Mouse (Mus musculus): Measurements from ENCODE around the gene Dedd.
"Not testable (repeated sequence)": the region's sequence is repeated elsewhere in the genome, so short reads cannot be mapped to it uniquely, and the experiment has no call there.

Dedd gene

DNA sequence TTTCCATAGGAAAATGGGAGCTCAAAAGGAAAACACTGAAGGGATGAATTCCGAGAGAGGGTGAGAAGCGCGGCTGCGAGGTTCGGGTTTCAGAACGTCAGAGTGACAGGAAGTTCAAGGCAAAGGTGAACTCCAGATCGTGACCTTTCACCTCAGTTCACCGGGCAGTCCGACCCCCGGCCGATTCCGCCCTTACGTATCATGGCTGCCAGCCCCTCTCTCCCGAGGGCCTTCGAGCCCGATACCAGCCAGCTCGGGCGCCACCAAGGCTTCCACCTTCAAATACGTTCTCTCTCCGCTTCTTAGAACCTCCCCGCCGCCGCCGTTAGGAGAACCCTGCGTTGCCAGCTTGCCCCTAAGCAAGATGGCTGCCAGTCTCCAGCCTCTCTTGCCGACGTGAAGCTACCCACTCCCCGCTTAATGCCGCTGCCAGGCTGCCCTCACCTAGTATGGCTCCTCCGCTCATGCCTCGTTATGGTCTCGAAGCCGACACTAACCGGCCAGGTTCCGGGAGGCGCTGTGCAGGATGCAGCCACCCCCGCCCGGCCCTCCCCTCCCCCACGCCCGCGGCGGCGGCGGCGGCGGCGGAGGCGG lies at the start of gene Dedd:
TSS of gene Dedd (plus strand) at position 307 of the 594 bp plus-strand sequence.
- peak; percentile 87 to 90 for DNase-seq

DNA sequence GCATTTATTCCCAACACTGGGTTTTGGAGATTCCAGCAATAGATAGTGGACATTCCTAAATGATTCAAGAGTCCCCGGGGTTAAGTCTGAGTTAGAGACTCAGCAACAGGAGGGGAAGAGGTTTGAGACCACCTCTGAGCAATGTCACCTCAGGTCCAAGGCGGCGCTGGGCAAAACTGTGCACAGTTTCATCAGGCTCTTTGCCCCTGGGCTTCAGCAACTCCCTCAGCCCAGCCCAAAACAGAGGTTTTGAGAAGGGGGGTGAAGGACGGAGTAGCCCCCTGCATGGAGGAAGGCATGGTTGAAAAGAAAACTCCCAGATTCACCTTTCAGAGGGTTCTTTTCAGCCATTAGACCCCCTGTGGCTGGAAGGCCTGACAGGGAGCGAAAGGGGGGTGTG lies 49.2 kb upstream of the Dedd start:
- peak in 1 of 2 experiments; percentile 5 for DNase-seq

DNA sequence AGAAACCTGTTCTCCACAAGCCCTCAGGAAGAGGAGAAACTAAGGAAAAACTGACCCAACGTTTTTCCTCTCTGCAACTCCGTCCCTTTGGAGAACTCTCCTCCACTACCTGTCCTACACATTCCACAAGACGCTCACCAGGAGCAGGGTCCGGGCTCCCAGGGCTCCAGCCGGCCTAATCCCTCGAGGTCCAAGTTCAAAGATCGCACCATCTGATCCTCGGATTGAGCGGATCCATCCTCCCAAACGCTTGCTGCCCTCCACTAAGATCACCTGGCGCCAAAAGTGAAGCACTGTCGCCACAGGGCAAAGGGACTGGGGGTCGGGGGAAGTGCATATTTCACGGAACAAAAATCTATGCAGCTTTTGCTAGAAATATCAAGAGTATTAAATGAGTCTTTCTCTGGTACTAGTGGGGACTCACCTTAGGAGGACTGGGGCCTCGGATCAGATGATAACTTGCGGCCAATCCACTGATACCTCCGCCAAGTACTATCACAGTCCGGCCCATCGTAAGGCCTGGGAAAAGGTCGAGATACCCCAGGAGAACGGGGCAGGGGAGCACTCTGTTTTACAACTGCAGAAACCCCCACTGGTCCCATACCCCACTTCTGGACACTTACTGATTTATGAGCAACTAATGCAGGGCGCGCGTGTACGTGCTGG lies 48.6 kb upstream of the Dedd start:
- peak in 1 of 2 experiments; percentile 8 for DNase-seq

DNA sequence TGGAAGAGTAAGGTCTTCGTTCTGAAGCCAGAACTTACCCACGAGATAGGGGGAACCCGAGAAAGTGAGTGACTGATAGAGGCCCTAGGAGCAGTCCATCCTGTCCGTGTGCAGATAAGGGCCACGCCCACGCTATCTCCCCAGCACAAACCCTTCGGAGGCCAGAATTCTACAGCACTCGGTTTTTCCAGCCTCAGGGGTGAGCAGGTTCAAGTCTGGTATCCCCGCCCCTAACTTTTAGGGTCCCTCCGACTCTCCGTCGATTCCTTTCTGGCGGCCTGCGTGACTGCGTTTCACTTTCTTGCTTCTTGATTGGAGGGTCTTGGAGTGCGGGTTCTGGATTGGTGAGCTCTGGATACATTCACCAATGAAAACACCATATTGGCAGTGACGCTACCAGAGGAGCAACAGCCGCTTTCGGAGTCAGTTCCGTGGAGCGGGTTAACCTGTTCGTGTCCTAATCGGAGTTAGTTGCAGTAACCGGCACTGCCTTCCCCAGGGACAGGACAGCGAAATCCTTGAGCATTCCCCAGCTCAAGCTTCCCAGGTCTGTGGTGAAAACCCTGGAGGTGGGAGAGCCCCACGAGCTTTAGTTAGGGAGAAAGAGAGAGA lies 47.9 kb upstream of the Dedd start, which contains the start of gene Ppox:
TSS of gene Ppox (minus strand) at position 271 of the 612 bp plus-strand sequence.
- DNase-seq, result peak; percentile 86 to 93

DNA sequence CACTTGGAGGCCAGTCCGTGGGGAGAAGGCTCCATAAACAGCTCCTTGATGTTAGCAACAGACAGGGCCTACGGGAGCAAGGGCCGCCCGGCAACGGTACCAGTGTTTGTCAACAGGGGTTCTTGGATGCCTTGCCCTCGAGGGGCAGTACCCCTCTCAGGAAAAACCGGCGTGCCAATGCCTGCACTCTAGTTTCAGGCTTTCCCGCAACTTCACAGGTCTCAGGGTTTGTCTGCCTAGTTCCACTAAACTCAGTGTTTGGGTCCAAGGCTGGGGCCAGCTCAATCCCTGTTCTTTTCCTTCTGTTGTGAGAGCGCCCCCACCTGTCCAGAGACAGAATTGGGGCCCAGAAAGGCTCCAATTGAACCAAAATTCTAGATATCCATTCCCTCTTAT lies 47.4 kb upstream of the Dedd start:
- DNase-seq, result peak; percentile 43 to 62

DNA sequence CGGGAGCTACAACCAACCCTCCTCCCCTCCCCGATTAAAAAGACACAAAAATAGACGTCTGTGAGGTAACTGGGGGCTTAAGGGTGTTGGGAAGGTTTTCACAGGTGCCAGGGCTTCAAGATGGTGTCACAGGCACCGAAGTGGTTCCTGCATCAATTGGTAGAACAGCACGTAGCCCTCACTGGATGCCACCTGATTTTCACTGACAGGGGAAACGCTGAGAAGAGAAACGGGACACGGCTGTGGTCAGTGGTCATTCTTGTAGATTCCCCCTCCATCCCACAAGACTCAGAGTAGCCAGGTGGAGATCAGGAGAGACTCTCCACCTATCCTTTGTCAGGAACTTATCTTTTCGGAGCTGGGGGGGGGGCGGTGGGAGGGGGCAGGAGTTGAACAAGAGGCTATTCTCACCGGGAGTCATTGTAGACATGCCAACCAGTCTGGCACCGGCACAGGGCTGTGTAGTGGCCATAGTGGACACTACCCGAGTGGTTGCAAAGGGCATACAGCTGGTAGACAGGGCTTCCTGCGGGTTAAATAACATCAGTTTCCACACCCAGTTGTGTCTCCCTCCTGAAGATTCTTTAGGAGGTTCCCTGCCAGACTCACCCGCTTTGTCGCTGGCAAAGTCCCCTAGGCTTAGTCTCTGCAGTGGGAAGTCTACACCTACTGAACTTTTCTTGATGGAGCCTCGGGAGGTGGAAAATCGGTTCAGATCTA lies 46.7 kb upstream of the Dedd start:
- no peak for DNase-seq

DNA sequence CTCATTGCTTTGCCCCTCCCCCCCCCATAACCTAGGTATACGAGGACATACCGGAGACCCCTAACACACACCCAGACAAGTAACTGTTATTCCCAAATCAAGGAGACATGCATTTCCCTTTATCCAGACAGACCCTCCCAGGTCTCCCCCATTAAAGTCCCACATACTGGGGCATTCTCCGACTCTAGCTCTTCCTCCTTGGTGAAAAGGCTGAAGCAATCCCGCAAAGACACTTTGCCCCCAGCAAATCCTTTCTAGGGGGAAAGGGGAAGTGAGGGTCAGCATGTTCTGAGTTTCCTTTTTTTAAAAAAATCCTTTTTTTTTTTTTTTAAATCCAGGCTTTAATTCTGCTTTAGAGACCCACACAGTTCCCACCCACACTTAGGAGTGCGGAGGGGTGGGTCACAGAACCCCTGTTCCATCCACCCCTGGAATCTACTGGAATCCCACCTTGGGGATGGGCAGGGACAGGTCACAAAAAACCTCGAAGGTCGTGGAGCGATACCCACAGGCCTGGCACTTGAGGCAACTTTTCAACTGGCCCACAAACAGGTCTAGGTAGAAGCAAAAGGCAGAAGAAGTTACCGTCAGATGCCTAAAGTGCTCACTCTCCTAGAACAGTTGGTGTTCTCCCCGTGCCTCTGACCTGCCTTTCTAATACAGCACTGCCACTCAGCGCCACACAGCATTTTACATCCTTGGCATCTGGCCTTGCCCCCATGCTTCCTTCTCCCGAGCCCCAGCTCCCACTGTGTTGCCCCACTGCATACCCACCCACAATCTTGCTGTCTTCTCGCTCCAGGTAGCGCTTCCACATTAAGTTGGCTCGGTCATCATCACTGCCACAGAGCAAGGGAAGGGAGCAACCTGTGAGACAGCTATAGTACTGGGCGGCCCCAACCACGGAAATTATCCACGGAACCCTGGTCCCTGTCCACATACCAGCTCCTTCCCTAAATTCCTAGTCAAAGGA lies 45.5 kb upstream of the Dedd start:
- no peak for DNase-seq

DNA sequence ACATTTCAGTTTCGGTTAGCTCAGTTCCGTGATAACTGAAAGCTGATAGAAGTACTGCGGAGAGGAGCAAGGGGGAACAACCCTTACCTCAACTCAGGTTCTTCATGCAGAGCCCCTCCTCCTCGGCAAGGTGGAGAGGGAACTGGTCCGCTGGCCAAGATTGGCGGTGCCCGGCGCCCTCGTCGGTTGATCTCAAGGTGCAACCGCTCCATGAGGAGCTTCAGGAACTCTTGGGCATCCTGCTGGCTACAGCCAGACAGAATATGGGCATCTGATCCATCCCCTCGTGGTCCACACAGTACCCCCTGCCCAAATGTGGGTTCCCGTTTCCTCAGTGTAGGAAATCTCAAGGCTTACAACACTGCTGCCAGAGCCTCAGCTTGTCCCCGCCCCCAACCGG lies 44.5 kb upstream of the Dedd start:
- DNase-seq, result no peak

DNA sequence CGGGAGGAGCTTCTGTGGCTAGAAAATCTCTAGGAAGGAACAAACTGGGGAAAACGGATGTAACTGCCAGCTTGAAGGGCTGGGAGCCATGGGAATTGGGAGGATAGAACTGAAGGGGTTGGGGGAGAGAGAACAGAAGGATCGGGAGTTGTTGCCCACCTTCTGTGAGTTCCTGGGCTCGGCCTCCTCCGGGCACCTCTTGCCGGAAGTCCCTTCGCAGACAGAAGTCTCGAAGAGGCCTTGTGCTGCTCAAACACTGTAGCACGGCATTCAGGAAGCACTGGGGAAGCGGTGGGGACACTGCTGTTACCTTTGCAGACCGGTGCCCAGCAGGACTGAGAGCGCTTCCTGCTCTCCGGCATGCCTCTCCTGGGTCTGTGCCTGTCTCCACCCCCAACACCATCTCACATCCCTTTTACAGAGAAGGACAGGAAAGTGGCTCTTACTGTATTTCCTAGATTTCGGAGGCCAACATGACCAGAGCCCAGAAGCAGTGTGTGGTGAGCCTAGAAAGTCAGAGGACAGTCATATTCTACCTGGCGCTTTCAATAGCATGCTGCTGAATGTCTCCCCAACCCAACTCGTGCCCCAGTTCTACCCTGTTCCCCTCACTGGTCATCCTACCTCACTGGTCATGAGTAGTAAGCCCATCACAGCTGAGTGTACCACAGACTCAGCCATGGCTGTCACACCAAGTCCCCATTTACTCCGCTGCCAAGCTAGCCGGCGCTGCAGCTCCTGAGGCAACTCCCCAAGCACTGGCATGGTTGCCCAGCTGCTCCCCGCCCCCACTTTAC lies 43.7 kb upstream of the Dedd start:
- no peak for DNase-seq

DNA sequence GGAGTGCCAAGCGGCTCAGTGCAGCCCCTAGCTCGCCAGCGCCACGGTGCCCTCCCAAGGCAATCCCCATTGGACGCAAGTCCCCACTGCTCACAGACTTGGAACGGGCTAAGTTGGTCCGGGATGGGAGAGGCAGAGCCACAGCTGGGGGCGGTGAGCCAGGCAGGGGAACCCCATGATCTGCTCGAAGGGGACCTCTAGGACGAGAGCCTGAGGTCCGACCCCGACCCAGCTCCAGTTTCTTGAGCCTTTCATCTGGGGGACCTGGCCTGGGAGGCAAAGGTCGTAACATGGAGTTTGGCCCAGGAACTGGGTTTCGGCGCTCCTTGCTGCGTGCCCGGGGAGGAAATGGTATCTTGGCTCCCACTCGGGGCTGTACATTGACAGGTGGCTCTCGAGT lies 42.4 kb upstream of the Dedd start:
- DNase-seq, result no peak

DNA sequence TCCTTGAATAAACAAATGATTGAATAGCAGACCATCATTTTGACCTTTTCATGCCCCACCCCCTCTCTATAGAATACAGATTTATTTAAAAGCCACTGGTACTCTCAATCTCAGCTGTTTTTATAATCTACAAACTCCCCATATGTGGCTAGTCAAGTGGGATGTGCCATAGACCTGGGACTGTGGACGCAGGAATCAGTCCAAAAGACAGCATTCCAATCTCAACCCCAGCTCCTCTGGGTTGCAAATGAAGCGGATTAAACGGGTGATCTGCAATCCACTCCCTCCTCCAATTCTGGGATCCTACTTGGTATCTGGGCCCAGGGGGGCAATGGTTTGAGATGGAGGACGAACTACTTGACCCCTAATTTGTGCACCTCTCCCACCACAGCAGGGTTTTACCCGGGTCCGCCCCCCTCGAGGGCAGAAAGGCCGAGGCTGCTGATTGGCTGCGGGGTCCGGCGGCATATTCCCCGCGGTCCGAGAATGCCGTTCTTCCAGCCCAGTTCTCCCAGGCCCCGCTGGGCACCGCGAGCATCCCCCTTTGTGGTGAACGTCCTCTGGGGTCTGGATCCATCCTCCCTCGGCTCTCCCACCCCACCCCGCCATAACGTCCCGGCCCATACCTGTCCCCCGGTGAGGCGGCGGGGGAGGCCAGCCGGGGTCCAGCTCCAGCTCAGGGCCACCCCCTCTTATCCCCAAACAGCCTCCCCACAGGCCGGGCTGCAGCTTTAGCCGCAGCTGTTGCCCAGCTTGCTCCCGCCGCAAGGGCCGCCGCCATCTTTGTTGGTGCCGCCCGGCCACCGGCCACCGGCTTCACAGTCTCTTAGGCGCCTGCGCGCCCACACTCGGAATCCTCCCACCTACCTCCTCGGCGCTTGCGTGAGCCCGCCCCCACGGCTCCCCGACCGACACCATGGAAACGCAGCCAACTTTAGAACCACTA lies 41.5 kb upstream of the Dedd start, which contains the start of gene Usp21:
TSS of gene Usp21 (minus strand) at position 856 of the 946 bp plus-strand sequence.
- DNase-seq, result peak; percentile 88 to 89

DNA sequence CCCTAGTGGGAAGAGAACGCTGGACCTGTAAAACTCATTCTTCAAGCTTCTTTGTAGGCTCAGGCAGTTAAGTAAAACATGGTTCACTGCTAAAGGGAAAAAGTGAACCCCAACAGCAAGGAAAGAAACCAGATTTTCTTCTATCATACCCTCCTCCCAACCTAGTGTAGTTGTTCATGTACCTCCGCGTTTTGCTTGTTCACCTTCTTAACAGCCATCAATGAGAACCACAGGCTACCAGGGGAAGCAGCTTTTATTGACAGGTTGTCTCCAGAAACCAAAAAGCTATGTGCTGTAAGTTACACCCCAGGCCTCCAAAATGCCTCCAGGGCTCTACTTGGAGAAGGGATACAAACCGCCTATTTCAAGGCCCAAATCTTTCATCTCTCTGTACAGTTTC lies 40.6 kb upstream of the Dedd start:
- DNase-seq, result no peak

DNA sequence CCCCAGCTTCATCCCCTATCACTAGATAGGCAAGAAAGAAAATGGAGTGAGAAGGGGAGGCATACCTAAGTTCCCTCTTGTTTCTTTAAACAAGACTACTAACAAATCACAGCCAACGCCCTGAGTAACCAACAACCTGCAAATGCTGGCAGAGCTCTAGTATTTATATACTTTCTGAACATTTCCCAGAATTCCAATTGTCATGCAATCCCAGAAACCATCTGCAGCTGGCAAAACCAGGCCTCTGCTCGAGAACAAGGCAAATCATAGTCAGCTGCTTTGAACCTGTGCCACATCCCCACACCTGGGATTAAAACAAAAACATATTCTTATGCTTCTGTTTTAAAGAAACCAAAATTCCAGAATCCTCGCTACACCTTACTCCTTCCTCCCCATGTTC lies 35.6 kb upstream of the Dedd start:
- DNase-seq, result no peak

DNA sequence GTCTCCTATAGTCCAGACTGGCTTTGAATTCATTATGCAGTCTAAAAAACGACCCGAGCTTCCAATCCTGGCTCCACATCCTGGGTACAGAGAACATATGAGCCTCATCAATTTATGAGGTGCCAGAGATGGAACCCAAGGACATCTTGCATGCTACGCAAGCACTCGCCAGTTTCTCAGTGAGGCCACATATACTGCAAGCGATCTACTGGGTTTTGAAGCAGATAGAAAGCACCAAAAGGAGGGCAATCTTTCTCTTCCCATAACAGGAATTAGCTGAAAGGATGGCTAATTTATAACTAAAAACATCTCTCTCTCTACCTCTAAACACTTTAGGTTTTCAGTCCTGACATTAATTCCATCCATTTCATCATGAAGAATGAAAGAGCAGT lies 35.0 kb upstream of the Dedd start:
- DNase-seq, result no peak

DNA sequence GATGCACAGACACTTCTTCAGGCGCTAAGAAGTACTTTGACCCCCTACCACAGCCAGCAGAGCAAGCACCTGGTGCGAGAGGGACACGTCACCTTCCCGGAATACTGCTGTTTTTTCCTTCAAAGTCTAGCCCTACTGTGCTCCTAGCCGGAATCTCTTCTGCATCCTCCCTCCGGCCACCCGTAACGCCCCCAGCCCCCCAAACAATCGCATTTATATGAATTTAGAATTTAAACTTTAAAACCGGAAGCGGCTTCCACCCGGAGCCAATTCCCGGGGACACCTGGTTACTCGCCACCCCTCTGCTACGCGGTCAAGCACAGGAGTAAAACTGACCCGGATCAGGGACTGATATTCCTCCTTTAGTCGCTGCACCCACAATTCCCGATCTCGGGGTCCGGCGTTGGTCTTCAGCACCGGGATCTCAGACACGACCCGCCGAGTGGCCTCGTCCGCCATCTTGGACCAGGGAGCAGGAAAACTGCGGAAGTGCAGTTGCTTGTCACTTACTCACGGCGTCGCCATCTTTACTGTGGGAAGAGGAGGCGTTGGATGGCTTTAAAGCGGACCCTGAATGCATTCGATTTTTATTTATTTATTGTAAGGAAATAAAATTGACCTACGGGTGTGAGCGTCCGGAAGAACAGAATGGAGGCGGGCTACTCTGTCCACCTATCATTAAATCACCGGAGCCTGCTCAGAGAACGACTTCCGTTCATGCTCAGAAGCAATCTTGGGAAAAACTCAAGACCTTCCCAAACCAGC lies 34.5 kb upstream of the Dedd start, which contains the start of gene Ufc1:
TSS of gene Ufc1 (minus strand) at position 727 of the 765 bp plus-strand sequence.
- peak; percentile 67 to 75 for DNase-seq

DNA sequence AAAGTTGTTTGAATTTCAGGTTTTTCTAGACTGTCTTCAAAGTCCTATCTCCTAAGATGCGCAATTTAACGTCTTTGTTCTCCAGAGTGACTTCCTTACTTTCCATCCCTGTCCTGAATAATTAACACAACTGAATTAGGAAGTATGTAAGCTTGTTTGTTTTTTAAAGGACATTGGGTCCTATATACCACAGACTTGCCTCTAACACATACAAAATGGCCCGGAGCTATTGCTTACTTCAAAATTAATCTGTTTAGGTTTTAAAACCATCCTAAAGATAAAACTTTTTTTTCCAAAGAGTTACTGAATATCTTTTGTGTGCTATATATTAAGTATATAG lies 33.9 kb upstream of the Dedd start:
- no peak for DNase-seq

DNA sequence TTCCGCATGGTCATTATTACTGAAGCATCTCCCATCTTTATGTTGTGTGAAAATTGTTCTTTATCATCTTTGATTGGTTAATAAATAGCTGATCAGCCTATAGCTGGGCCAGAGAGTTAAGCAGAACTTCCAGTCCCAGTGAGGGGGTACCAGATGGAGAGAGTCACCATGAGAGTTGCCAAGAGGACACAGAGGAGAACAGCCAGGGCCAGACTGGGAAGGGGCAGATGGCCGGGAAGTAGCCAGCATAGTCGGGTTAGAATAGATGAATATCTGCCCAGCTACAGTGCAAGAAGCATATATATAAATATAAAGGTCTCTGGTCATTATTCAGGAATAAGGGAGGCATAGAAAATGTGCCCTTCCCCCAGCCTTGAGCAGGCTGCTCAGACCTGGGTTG lies 30.7 kb upstream of the Dedd start:
- DNase-seq, result no peak

DNA sequence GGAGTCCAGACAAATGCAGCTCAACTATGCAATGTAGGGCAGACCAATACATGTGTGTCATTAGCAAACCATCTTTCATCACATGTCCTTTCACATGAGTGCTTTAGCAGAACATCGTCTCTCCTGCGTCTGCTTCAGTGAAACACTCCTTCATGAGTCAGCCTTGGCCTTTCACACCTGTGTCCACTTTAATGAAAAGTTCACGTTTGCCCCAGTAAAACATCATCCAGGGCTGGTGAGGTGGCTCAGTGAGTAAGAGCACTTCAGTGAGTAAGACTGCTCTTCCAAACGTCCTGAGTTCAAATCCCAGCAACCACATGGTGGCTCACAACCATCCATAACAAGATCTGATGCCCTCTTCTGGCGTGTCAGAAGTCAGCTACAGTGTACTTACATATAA lies 22.8 kb upstream of the Dedd start:
- DNase-seq, result not testable (repeated sequence)

DNA sequence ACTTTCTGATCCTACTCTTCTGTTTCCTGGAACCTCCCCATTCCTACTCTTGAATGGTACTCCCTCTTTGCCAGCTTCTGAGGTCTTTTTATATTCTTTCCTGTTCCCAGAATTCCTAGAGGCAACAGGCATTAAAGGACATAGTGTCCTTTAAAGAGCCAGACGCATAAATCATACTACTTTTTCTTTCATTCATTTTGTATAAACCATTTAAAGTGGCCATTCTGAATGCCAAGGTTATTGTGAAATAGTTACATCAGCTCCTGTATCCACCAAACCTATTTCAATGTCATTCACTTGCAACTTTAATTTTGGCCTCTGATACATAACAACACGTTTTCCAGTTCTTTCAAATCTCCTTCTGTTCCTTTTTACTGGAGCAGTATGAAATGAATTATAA lies 19.6 kb upstream of the Dedd start:
- no peak for DNase-seq

DNA sequence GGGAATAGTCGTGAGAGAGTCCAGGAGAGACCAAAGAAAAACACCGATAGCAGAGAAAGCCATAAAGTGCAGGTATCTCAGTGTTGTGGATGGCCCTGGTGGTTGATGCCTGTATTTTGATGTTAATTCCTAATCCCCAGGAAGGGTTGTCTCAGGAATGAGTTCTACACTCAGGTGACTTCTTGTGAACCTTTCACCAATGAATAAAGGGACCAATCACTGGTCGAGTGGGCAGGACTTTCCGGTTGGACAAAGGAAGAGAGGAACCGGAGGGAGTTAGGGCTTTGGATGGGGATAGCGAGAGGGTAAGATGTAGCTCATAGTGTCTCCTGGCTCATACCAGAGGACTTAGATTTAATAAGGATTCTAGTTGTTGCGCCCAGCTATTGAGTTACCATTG lies 9.2 kb upstream of the Dedd start:
- no peak for DNase-seq
